Mouse (Mus musculus) forebrain, embryonic 11.5 days (tissue): ENCODE results near the gene Fancc. TPM values are rescaled to one million over a fixed set of nuclear protein-coding genes. Genes with fewer than 3 reads are reported as not detected.

Experiments used
- ATAC-seq: fragments of 200-750 bp; cut with Nextera tagmentation; replicated peaks from 2 replicates; pipeline ENCODE4 v1.8.0; 2017; ENCODE audit warnings: moderate TSS enrichment; ENCODE audit not compliant: low FRiP score
- DNase-seq: peaks from one replicate; pipeline ENCODE4 v3.0.0-alpha.2; 2017; ENCODE audit warnings: low spot score
- H3K27ac ChIP-seq: fragments of 300-500 bp; sonication (generic); 2 replicates; pipeline ENCODE4 v1.5.1; 2014; ENCODE audit warnings: low read depth, low read length
- H3K27me3 ChIP-seq: fragments of 300-500 bp; sonication (generic); 2 replicates; pipeline ENCODE4 v1.6.1; 2014; ENCODE audit warnings: mild to moderate bottlenecking, low read length, mixed read lengths; ENCODE audit not compliant: control insufficient read depth, insufficient read depth
- H3K36me3 ChIP-seq: fragments of 300-500 bp; sonication (generic); 2 replicates; pipeline ENCODE4 v1.6.1; 2014; ENCODE audit warnings: mild to moderate bottlenecking, low read length, moderate library complexity, mixed read lengths; ENCODE audit not compliant: control insufficient read depth, insufficient read depth
- H3K4me1 ChIP-seq: fragments of 300-500 bp; sonication (generic); replicated peaks from 2 replicates; pipeline ENCODE4 v1.6.1; 2014; ENCODE audit warnings: low read length, mixed read lengths; ENCODE audit not compliant: control insufficient read depth, insufficient read depth
- H3K4me2 ChIP-seq: fragments of 300-500 bp; sonication (generic); 2 replicates; pipeline ENCODE4 v1.6.1; 2014; ENCODE audit warnings: low read depth, mild to moderate bottlenecking, low read length, moderate library complexity, mixed read lengths; ENCODE audit not compliant: severe bottlenecking
- H3K4me3 ChIP-seq: fragments of 300-500 bp; sonication (generic); 2 replicates; pipeline ENCODE4 v1.5.1; 2014; ENCODE audit warnings: low read depth, low read length
- H3K9ac ChIP-seq: fragments of 300-500 bp; sonication (generic); 2 replicates; pipeline ENCODE4 v1.6.1; 2014; ENCODE audit warnings: low read length
- H3K9me3 ChIP-seq: fragments of 300-500 bp; sonication (generic); 2 replicates; pipeline ENCODE4 v1.6.1; 2016; ENCODE audit warnings: low read length, mixed read lengths; ENCODE audit not compliant: control insufficient read depth
- WGBS: fragments of 180-500 bp; shearing (Covaris S2); extraction: QIAGEN DNeasy Blood & Tissue Kit; methylation state at CpG from one replicate; pipeline ENCODE4 v1.1.7; 2014; 5-methylcytosine and 5-hydroxymethylcytosine counted together
- polyA plus RNA-seq: library from polyadenylated mRNA; unstranded; fragments of >200 nt; fragmentation: Nextera tagmentation; extraction: Ambion mirVana; gene quantifications from 2 replicates; pipeline ENCODE4 v1.2.1, GENCODE M21; 2014

Gene Fancc
- polyA plus RNA-seq, 1 experiment from 2014 or later: 22.5 TPM

DNA sequence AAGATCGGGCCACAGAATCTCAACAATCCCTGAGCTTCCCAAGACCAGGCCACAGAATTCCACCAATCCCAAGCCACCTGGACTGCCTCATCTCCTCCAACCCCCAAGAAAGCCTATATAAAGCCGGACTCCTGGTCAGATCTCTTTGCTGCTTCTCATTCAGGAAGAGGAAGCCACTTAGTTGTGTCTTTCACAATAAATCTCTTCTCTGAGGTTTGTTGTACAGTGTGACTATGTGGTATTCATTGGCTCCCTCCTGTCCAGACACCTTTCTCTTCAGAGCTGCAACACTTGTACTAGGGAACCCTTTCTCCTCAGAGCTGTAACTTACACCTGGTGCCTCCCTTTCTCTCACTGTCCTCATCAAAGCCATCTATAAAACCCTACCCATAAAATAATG, 92.4 kb downstream of the Fancc start:
- Histone ChIP-seq H3K27ac (no peak overlapping the region), H3K9me3 (no peaks in the 10 kb centered on the region), H3K36me3 (no peaks in the 10 kb centered on the region), H3K27me3 (no peaks in the 10 kb centered on the region), H3K9ac (no peak overlapping the region), H3K4me3 (no peak overlapping the region), H3K4me1 (no peaks in the 10 kb centered on the region), H3K4me2 (no peak overlapping the region)
- no peak for DNase-seq
- WGBS: 95% methylated on average over 2 of the region's 2 CpGs
- no peak for ATAC-seq

DNA sequence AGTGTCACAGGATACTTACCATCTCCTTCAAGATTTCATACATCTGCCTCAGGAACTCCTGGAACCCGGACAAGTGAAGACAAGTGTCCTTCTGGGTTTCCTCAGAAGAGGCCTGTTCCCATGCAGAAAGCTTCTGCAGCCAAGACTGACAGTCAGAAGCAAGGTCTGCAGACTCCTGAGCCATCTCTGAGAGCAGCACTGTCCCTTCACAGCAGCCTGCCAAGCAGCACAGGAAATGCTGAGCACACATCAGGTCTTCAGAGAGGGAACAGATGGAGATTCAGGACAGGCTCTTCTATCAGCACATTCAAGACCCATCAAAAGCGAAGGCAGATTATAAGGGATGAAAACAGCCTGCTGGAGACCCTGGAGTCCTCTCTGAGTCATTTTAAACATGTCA, 94.3 kb downstream of the Fancc start:
- WGBS: 88% methylated on average over 2 of the region's 2 CpGs

DNA sequence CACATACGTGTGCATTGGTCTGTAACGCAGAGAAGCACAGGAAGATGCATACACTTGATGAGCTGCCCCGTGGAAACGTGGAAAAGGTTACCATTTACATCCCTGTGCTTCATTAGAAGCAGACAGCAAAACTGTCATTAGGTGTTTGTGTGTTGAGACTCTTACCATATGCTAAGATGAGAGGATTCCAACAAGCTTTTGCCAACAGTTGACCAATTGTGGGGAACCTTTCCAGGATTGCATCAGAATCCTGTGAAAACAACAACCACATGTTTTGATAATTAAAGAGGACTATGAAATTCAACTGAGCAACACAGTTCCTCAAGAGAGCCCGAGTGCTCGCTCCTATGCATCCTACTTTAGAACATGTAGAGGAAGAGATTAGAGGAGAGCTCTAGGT, 97.0 kb downstream of the Fancc start:
- Histone ChIP-seq H3K4me3 (no peak overlapping the region), H3K27ac (no peak overlapping the region), H3K4me2 (no peak overlapping the region), H3K9me3 (no peaks in the 10 kb centered on the region), H3K27me3 (no peaks in the 10 kb centered on the region), H3K4me1 (no peaks in the 10 kb centered on the region), H3K36me3 (no peaks in the 10 kb centered on the region), H3K9ac (no peak overlapping the region)
- ATAC-seq (no peak), DNase-seq (no peak)
- 91% methylated on average over 6 of the region's 6 CpGs for WGBS

More for the DNA sequence above, 94.3 kb downstream of the Fancc start:
- H3K4me2 ChIP-seq: no peak overlapping the region
- H3K4me1 ChIP-seq: no peaks in the 10 kb centered on the region
- ATAC-seq (no peak), DNase-seq (no peak)
- no peak overlapping the region for H3K4me3 ChIP-seq
- H3K27ac ChIP-seq: no peak overlapping the region
- H3K36me3 ChIP-seq: no peaks in the 10 kb centered on the region
- no peaks in the 10 kb centered on the region for H3K27me3 ChIP-seq
- H3K9me3 ChIP-seq: no peaks in the 10 kb centered on the region
- no peak overlapping the region for H3K9ac ChIP-seq

DNA sequence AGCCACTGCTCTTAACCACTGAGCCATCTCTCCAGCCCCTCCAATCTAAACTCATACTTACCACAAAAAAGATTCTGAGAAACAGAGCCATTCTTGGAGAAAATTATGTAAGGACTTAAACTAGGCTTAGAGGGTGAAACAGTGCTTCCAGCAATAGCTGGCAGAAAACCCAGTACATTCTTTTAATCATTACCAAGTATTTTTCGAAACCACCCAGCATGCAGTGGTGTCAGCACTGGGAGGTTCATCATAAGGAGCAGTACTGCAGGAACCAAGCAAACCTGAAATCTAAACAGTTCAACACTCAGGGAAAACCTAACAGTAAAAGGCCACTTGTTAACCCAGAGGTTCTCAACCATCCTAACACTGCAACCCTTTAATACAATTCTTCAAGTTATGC, 99.7 kb downstream of the Fancc start:
- Histone ChIP-seq H3K9me3 (no peaks in the 10 kb centered on the region), H3K4me2 (no peak overlapping the region), H3K27me3 (no peaks in the 10 kb centered on the region), H3K36me3 (no peaks in the 10 kb centered on the region), H3K9ac (no peak overlapping the region), H3K4me3 (no peak overlapping the region), H3K27ac (no peak overlapping the region), H3K4me1 (no peaks in the 10 kb centered on the region)
- ATAC-seq: no peak
- DNase-seq: no peak
- WGBS: 89% methylated on average over 1 of the region's 1 CpGs

DNA sequence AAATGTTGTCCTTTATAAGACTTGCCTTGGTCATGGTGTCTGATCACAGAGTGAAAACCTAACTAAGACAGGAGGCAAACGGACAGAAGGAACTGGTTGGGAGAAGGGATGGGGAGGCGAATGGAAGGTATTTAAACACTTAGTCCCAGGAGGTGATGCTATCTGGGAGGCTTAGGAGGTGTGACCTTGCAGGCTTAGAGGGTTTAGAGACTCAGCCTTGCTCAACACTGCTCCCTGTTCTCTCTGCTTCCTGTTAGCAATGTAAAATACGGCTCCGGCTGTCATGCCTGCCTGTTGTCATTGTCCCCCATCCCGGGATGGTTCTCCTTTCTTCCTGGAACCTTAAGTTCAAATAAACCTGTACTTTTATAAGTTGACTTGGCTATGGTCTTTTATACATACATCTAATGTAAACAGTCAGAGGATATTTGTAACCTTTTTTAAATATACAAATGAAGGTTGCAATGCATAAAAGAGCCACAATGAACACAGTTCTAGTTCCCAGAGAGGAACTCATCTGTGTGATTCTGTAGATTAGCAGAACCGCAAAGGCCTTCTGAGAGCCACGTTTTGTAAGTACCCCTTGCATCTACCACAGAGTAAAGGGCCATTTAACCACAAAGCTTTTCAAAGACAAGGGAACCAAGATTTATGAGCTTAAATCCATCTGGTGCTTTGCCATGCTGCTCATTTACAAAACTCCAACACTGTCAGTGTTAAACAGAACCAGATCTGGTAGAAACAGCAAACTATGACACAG, 102.6 kb downstream of the Fancc start:
- H3K4me1 ChIP-seq: no peaks in the 10 kb centered on the region
- H3K4me2 ChIP-seq: no peak overlapping the region
- no peaks in the 10 kb centered on the region for H3K36me3 ChIP-seq
- no peak overlapping the region for H3K9ac ChIP-seq
- no peak overlapping the region for H3K4me3 ChIP-seq
- no peak overlapping the region for H3K27ac ChIP-seq
- no peak for ATAC-seq
- WGBS: 84% methylated on average over 7 of the region's 7 CpGs
- no peaks in the 10 kb centered on the region for H3K9me3 ChIP-seq
- H3K27me3 ChIP-seq: no peaks in the 10 kb centered on the region
- no peak for DNase-seq

GRCm38 (mm10) chr13:63385234-63385633, 111.8 kb downstream of the Fancc start:
- DNase-seq (no peak), ATAC-seq (no peak)
- Histone ChIP-seq H3K4me3 (no peak overlapping the region), H3K4me2 (no peak overlapping the region), H3K27ac (no peak overlapping the region), H3K4me1 (no peaks in the 10 kb centered on the region), H3K9me3 (no peaks in the 10 kb centered on the region), H3K36me3 (no peaks in the 10 kb centered on the region), H3K9ac (no peak overlapping the region), H3K27me3 (no peaks in the 10 kb centered on the region)
- 87% methylated on average over 2 of the region's 2 CpGs for WGBS

GRCm38 (mm10) chr13:63384775-63385174, 112.3 kb downstream of the Fancc start:
- Histone ChIP-seq H3K4me1 (no peaks in the 10 kb centered on the region), H3K4me3 (no peak overlapping the region), H3K27ac (no peak overlapping the region), H3K4me2 (no peak overlapping the region), H3K9ac (no peak overlapping the region), H3K36me3 (no peaks in the 10 kb centered on the region), H3K27me3 (no peaks in the 10 kb centered on the region), H3K9me3 (no peaks in the 10 kb centered on the region)
- DNase-seq (no peak), ATAC-seq (no peak)
- 93% methylated on average over 3 of the region's 3 CpGs for WGBS

- no peak overlapping the region for H3K9ac ChIP-seq
- ATAC-seq (no peak), DNase-seq (no peak)
- no peak overlapping the region for H3K27ac ChIP-seq
- H3K4me3 ChIP-seq: no peak overlapping the region
- no peaks in the 10 kb centered on the region for H3K4me1 ChIP-seq
- no peaks in the 10 kb centered on the region for H3K9me3 ChIP-seq
- WGBS: 65% methylated on average over 2 of the region's 2 CpGs
- H3K4me2 ChIP-seq: no peak overlapping the region
- H3K27me3 ChIP-seq: no peaks in the 10 kb centered on the region
- H3K36me3 ChIP-seq: no peaks in the 10 kb centered on the region
These were observed 114.9 kb downstream of the Fancc start for GRCm38 (mm10) chr13:63382206-63382605.

- Histone ChIP-seq H3K27me3 (no peaks in the 10 kb centered on the region), H3K4me2 (no peak overlapping the region), H3K4me3 (no peak overlapping the region), H3K36me3 (no peaks in the 10 kb centered on the region), H3K9ac (no peak overlapping the region), H3K4me1 (no peaks in the 10 kb centered on the region), H3K27ac (no peak overlapping the region), H3K9me3 (no peaks in the 10 kb centered on the region)
- ATAC-seq (no peak), DNase-seq (no peak)
- WGBS: 84% methylated on average over 7 of the region's 7 CpGs
These were observed 123.5 kb downstream of the Fancc start for GRCm38 (mm10) chr13:63373460-63374166.
